Mouse (Mus musculus) liver, adult 2 months (tissue): ENCODE measurements around the gene Fscn2.
A peak's percentile ranks its signal among the peaks of the same experiment; 100 is the strongest.

Experiments
- CTCF ChIP-seq: fragments of 200-500 bp; IDR thresholded peaks from 2 replicates; pipeline ENCODE4 v1.5.1; 2011; ENCODE audit warnings: low read depth, low read length, control low read depth
- POLR2A ChIP-seq: fragments of 200-500 bp; IDR thresholded peaks from 2 replicates; pipeline ENCODE4 v1.6.1; 2011; ENCODE audit warnings: low read length, control low read depth; ENCODE audit not compliant: insufficient read depth; ENCODE audit errors: extremely low read depth

DNA sequence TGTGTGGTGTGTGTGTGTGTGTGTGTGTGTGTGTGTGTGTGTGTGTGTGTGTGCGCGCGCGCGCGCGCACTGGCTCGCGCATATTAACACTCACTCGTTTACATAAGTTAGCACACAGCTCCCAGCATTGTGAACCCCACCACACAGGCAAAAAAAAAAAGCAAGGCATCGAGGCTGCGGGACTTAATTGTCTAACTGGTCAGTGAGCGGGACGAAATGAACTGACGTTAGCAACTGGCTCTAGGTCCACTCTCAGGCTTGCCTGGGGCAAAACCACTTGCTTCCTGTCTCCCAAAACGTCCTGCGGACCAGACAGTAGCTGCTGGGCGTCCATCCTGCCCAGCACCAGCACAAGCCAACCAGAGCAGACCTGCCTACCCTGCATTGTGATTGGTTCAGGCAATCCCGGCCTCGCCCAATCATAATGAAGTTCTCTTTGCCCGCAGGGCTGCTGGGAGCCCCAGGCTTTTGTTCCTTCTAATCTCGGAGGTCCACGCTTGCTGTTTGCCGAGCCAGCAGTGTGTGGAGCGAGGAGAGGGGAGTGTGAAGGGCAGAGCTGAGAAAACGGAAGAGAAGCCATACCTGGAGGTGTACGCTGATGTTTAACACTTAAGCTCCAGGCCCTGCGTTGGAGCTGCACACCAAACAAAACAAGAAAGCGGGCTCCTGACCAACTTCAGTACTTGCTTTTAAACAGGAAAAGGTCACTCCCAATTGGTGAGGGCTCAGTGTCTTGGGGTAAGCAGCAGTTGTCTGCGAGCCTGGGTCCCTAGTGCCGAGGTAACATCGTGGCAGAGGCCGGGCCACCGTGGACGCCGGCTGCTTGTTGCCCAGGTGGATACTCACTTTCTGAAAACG is 45.3 kb upstream of the Fscn2 start:
- TF ChIP-seq POLR2A = peak; percentile 91
- TF ChIP-seq CTCF = no peak
